Mouse (Mus musculus) embryonic stem cell, embryonic (primary cell): ENCODE results near the gene Zfc3h1.

Source experiments
- CTCF ChIA-PET, 4 experiments: fragments of 300-600 bp in 2 of 4; fragments of 350-600 bp in 2 of 4; sonication (Branson Sonifier 250); formaldehyde crosslinking; loops; one replicate each; lab custom pipeline; 2022; ENCODE audit warnings: inconsistent platforms in 2 of 4; lab: Charles Lee
- POLR2A ChIA-PET, 4 experiments: fragments of 300-600 bp in 2 of 4; fragments of 350-600 bp in 2 of 4; sonication (Branson Sonifier 250); formaldehyde crosslinking; loops; one replicate each; lab custom pipeline; 2022; ENCODE audit warnings: antibody characterized with exemption in 4 of 4, inconsistent platforms in 1 of 4; lab: Charles Lee

Gene Zfc3h1

DNA sequence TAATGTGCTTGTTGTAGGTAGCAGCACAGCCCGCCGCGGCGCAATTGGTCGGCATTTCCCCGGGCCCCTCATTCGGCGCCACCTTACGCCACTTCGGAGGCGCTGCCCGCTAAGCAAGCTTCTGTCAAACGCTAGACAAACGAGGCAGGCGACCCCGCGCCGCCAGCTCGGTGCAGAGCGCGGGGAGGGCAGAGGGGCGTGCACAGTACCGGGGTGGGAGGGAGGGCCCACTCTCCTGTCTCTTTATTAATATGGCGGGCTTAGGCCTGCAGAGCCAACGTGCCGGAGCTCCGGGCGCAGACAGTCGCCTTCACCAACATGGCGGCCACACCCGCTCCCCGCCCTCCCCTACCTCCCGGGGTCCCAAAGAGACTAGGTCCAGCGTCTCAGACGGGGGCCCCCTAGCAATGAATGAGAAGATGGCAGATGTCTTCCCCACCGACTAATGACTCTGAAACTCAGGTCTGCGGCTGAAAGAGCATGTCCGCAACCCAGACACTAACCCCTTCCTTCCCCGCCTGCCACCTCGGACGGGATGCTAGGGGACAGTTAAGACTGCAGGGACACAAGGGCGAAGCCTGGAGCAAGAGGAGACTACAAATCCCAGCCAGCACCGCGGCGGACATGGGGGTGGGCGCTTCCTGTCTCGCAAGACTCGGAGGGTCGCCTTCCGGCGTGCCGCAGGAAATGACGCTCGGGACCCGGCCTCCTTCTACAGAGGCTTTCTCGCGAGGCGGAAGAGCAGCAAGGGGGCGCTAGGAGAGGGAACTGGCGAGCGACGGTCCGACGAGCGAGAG, at the start of gene Zfc3h1, which contains the start of gene Thap2:
Zfc3h1 (plus strand) TSS at position 739 of the 797 bp plus-strand sequence.
Thap2 (minus strand) TSS at position 223 of the 797 bp plus-strand sequence.
- ChIA-PET CTCF (interaction anchor here in 2 of 4 experiments (0.7 to 3.3 kb wide), 2 partner anchors 11 to 22 kb away, joined by 3 to 10 read pairs; no protein-coding TSS in a partner anchor), POLR2A (interaction anchor here in 3 of 4 experiments (0.7 to 6.0 kb wide), 53 partner anchors 8 to 212 kb away, joined by 3 to 84 read pairs (median 4); partner anchors contain the start of genes Rab21 (in 3 of the 3), Tmem19 (in 3 of the 3) and Lgr5 (in 1 of the 3))

DNA sequence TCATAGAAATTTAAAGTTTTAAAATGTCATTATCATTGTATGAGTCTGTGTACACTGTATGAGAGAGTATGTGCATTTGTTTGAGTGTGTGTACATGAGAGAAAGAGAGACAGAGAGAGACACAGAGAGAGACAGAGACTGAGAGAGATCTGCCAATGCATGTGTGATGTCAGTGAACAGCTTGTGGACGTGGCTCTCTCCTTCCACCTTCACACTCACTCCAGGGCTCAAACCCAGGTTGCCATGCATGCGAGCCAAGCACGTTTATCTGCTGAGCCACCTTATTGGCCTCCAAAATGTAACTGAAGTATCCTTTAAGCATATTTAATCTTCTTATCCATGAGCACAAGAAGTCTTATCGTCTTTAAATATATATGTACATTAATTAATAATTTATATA, 47.9 kb upstream of the Zfc3h1 start:
- ChIA-PET POLR2A (interaction anchor here in 1 of 4 experiments (2.0 kb wide), 1 partner anchor 26 kb away, joined by 6 read pairs; the partner anchor contains the start of gene Tmem19), CTCF (no interaction called here)

DNA sequence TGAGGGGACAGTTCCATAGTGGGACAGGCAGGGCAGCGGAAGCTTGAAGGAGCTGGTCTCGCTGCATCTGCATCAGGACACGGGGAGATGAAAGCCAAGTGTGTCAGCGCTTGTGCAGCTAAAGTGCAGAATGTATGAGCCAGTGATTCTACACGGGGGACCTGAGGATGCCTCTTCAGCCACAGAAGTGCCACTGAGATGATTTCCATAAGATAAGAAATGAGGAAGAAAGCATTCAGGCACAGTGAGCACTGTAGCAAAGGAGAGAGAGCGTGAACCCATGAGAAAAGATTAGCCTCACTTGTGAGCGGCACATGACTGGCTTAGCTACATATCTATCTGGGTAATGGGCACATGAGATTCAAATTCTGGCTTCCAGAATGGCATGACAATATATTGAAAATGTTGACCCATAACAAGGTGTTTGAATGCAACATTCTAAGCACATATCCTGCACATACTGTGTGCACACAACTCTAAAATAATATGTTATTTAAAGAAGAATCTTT, 44.9 kb upstream of the Zfc3h1 start:
- CTCF ChIA-PET, result no interaction called here
- POLR2A ChIA-PET, result interaction anchor here in 3 of 4 experiments (0.7 to 1.5 kb wide), 3 partner anchors 11 to 38 kb away, joined by 3 to 4 read pairs (median 3); partner anchors contain the start of gene Rab21 (in 1 of the 3)

GRCm38 (mm10) chr10:115342771-115343425, 41.9 kb upstream of the Zfc3h1 start:
- POLR2A ChIA-PET, result interaction anchor here in 3 of 4 experiments (0.6 to 1.7 kb wide), 11 partner anchors 9 to 129 kb away, joined by 3 to 5 read pairs (median 4); partner anchors contain the start of genes Tmem19 (in 3 of the 3), Rab21 (in 1 of the 3), Thap2 (in 1 of the 3) and Zfc3h1 (in 1 of the 3)
- CTCF ChIA-PET, result interaction anchor here in 1 of 4 experiments (0.5 to 1.7 kb wide), 2 partner anchors 20 to 49 kb away, joined by 4 to 5 read pairs; no protein-coding TSS in a partner anchor

DNA sequence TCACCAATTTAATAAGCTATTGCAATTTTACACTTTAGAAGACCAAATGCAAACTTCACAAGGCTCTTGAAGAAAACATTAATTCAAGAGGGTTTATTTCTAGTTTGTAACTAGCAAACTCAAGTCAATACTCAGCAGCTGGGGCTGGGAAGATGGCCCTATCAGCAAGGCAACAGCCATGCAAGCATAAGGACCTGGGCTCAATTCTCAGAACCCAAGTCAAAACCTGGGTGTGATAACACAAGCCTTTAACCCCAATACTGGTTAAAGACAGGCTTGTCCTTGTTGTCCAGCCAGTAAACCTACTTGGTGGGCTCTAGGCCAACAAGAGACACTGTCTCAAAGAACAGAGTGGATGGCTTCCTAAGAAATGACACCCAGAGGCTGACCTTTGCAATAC, 38.3 kb upstream of the Zfc3h1 start:
- CTCF ChIA-PET, result no interaction called here
- POLR2A ChIA-PET, result interaction anchor here in 2 of 4 experiments (1.3 to 3.6 kb wide), 3 partner anchors 8 to 16 kb away, joined by 5 to 14 read pairs (median 6); partner anchors contain the start of gene Tmem19 (in 1 of the 2)

GRCm38 (mm10) chr10:115348131-115348530, 36.6 kb upstream of the Zfc3h1 start:
- ChIA-PET POLR2A (interaction anchor here (0.6 to 4.1 kb wide), 13 partner anchors 12 to 1146 kb away, joined by 3 to 39 read pairs (median 4); partner anchors contain the start of genes Tmem19 (in 3 of the 4), Rab21 (in 1 of the 4), Thap2 (in 1 of the 4) and Zfc3h1 (in 1 of the 4)), CTCF (interaction anchor here in 2 of 4 experiments (0.6 to 0.7 kb wide), 2 partner anchors 25 to 51 kb away, joined by 5 to 9 read pairs; no protein-coding TSS in a partner anchor)

GRCm38 (mm10) chr10:115349029-115349428, 35.7 kb upstream of the Zfc3h1 start:
- POLR2A ChIA-PET, result interaction anchor here in 3 of 4 experiments (0.6 to 4.1 kb wide), 8 partner anchors 13 to 1145 kb away, joined by 3 to 39 read pairs (median 8); partner anchors contain the start of genes Tmem19 (in 3 of the 3), Zfc3h1 (in 2 of the 3) and Thap2 (in 1 of the 3)

DNA sequence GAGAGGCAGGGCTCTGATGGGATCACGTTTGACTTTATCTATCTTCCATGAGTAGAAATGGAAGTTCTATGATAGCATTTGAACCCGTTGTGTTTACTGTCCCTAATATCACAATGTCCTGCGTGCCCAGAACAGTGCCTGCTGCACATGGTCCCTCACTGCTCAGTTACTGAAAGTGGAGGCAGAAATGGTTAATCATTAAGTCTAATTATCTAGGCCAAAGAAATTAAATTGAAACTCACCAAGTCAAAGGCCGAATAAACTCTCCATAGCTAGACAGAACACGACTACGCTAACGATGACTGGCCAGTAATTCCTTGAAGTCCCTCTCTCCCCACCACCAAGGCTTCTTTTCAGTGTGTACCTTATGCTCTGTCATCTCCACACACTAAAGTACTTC, 35.2 kb upstream of the Zfc3h1 start:
- ChIA-PET POLR2A (interaction anchor here in 3 of 4 experiments (0.7 to 4.1 kb wide), 7 partner anchors 13 to 43 kb away, joined by 3 to 39 read pairs (median 9); partner anchors contain the start of genes Tmem19 (in 3 of the 3), Zfc3h1 (in 2 of the 3) and Thap2 (in 1 of the 3)), CTCF (interaction anchor here in 1 of 4 experiments (0.6 kb wide), 1 partner anchor 848 kb away, joined by 3 read pairs; no protein-coding TSS in a partner anchor)

More at GRCm38 (mm10) chr10:115349029-115349428, 35.7 kb upstream of the Zfc3h1 start:
- CTCF ChIA-PET, result interaction anchor here in 2 of 4 experiments (0.6 to 0.7 kb wide), 2 partner anchors 25 to 848 kb away, joined by 3 to 9 read pairs; no protein-coding TSS in a partner anchor

DNA sequence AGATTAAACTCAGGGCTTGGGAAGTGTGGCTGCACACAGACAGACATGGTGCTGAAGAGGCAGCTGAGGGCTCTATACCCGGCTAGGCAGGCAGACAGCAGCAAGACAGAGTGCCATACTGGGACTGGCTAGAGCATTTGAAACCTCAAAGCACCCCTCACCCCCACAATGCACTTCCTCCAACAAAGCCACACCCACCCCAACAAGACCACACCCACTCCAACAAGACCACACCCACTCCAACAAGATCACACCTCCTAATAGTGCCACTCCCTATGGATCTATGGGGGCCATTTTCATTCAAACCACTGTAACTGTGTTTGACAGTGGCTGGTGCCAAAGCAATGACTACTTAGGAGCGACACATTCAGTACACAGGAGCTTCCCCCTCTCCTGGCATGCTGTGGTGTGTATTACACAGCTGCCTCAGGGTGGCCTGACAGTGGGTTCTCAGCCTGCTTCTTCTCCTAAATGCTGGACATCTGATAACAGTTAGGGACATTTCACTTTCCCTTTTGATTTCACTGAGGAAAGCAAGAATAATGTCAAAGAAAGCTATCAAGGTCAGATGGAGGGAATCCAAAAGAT, 33.9 kb upstream of the Zfc3h1 start:
- CTCF ChIA-PET, result interaction anchor here in 2 of 4 experiments (0.5 to 1.4 kb wide), 2 partner anchors 9 to 186 kb away, joined by 3 to 5 read pairs; no protein-coding TSS in a partner anchor
- POLR2A ChIA-PET, result interaction anchor here in 3 of 4 experiments (0.5 to 4.1 kb wide), 17 partner anchors 9 to 757 kb away, joined by 3 to 39 read pairs (median 3); partner anchors contain the start of genes Thap2 (in 3 of the 3), Tmem19 (in 3 of the 3) and Zfc3h1 (in 2 of the 3)

DNA sequence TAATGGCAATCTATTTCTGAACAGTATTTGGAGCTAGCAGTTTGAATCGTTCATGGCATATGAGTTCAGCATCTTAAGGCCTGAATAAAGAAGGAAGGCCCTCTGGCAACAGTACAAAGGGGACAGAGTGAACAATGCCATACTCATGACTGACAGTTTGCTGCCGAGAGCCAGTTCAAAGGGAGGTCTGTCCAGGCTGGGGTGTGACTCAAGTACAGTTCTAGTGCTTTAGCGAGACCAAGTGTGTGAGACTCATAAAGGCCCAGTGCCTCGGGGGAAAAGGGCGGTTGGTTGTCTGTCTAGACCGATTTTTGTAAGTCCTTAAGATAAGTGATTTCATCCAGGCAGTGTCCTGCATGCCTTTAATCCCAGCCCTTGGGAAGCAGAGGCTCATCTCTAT, 30.2 kb upstream of the Zfc3h1 start:
- ChIA-PET POLR2A (interaction anchor here in 2 of 4 experiments (1.0 to 3.8 kb wide), 5 partner anchors 11 to 30 kb away, joined by 3 to 22 read pairs (median 8); partner anchors contain the start of genes Thap2 (in 2 of the 2) and Zfc3h1 (in 2 of the 2)), CTCF (no interaction called here)

- ChIA-PET CTCF (no interaction called here), POLR2A (interaction anchor here in 3 of 4 experiments (0.6 to 3.8 kb wide), 6 partner anchors 15 to 108 kb away, joined by 3 to 22 read pairs (median 8); partner anchors contain the start of genes Thap2 (in 2 of the 3) and Zfc3h1 (in 2 of the 3))
Measured at GRCm38 (mm10) chr10:115355016-115355415, 29.7 kb upstream of the Zfc3h1 start.

DNA sequence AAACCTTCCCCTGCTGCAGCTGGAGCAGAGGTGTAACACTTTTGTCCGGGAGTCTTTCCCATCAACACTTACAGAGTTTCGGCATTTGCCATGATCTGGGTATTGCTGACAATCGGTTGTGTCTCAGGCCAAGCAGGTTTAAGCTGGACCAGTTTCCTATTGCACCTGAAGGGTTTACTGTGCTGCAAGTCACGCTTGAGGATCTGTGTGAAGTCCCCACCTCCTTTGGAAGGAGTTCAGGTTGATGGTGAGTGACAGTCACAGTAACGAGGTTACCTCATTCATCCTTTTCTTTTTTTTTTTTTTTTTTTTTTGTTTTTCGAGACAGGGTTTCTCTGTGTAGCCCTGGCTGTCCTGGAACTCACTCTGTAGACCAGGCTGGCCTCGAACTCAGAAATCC, 28.7 kb upstream of the Zfc3h1 start:
- ChIA-PET CTCF (no interaction called here), POLR2A (interaction anchor here in 3 of 4 experiments (0.6 to 3.8 kb wide), 9 partner anchors 9 to 48 kb away, joined by 3 to 22 read pairs (median 4); partner anchors contain the start of genes Thap2 (in 3 of the 3) and Zfc3h1 (in 2 of the 3))

- POLR2A ChIA-PET, result no interaction called here
Measured at GRCm38 (mm10) chr10:115358216-115358919, 26.4 kb upstream of the Zfc3h1 start.

DNA sequence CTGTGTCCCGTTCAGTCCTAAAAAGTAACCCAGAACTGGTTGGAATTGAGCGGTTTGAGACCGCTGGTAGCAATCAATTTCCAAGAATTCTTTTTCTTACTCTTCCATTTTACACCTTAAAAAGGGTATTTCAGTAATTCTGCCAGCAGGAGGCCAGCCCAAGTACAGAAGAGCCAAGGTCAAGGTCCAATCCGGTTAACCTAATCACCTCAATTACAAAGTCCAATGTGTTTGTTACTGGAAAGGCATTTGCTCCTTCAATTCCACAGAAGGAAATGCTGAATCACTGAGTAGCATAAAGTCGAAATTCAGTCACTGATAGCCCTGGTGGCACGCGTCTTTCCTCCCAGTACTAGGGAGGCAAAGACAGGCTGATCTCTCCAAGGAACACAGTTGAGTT, 25.7 kb upstream of the Zfc3h1 start:
- ChIA-PET CTCF (no interaction called here), POLR2A (no interaction called here)

More at GRCm38 (mm10) chr10:115358216-115358919, 26.4 kb upstream of the Zfc3h1 start:
- CTCF ChIA-PET, result no interaction called here

DNA sequence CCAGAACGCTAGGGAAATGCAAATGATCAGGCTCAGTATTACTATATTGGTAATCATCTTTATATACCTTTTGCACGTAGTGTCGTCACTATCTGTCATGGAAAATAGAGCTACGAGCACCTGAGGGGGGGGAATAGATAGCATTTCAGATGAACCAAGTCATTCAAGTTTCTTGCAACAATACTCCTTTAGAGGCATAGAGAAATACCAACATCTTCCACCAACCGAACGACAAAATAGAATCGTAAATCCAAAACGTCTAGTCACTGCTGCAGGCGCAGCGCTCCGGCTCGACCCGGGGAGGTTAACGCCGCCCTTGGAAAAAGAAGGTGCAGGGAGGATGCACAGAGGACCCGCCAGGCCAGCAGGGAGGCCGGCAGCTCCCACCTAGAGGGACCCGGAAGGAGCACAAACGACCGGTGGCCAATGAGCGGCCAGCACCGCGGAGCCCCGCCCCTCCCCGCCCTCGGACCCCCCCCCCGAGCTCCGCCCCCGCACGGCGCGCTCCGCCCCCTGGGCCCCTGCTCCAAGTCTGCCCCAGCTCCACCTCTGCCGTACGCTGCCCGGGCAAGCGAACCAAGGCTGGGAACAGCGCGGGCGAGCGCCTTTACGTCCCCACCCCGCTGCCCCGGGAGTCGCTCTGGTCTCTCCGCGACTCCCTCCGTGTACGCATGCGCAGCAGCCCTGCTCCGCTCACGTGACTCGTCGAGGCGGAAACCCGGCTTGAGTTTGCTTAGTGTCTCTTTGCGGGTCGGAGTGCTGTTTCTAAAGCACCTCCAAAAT, 22.7 kb upstream of the Zfc3h1 start, which contains the start of gene Tmem19:
Tmem19 (minus strand) TSS at position 662 of the 783 bp plus-strand sequence.
- ChIA-PET POLR2A (interaction anchor here in 3 of 4 experiments (0.5 to 3.9 kb wide), 55 partner anchors 8 to 1702 kb away, joined by 3 to 84 read pairs (median 4); partner anchors contain the start of genes Rab21 (in 3 of the 3), Thap2 (in 3 of the 3), Zfc3h1 (in 2 of the 3) and Cct2 (in 1 of the 3)), CTCF (interaction anchor here (0.6 to 1.0 kb wide), 7 partner anchors 9 to 1080 kb away, joined by 3 to 4 read pairs (median 3); no protein-coding TSS in a partner anchor)
